Comparison of ENCODE assay signal across 26 mouse cellular contexts in the genomic region with DNA sequence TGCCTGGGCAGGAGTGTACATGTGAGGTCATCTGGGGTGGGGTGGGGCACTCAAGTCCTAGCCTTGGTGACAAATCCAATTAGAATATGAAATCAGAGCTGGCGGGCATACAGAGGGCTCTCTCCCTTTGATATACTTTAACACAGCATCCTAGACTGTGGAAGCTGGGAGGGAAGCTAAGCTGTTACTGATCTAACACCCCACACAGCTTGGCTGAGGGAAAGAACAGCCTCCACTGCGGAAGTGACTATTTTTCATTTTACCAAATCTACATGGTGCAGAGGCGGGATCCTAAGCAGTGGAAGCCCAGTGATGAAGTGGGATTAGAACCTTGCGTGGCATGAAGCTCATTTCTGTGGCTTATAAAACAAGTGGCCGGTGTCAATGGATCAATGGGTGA. TPM values are rescaled to one million over a fixed set of nuclear protein-coding genes. Genes with fewer than 3 reads are reported as not detected.
DNase-seq lines count a peak whose midpoint lies in the region; ATAC-seq lines count a peak whose summit lies in the region.
"Had no signal": no experiment of that assay in that cellular context is flagged by ENCODE, and none has a peak within 500 bp of the region (broad histone marks: within the 10 kb centered on the region; RNA-seq: fewer than 3 reads in every experiment).

No protein-coding gene starts in this region.

- peak; percentile 66 for ATAC-seq in frontal cortex, adult (ENCODE audit: low TSS enrichment)
- no peak for ATAC-seq in forebrain, embryonic 12.5 days (ENCODE audit: low FRiP score)
- ATAC-seq: activated CD4-positive, CD25-positive, alpha-beta regulatory T cell, adult 4 months; forebrain, embryonic 15.5 days; hindbrain, postnatal 0 days; intestine, embryonic 16.5 days had no signal

- no peak for DNase-seq in frontal cortex, postnatal 25 days (ENCODE audit: low spot score in 2 of 2)
- DNase-seq in left cerebral cortex, postnatal 14 days (ENCODE audit: low spot score in 2 of 2) = peak; percentile 45 to 51
- no peak for DNase-seq in left cerebral cortex, adult 11 months (ENCODE audit: low spot score)
- peak; percentile 35 for DNase-seq in right cerebral cortex, postnatal 25 days
- DNase-seq in right cerebral cortex, postnatal 10 days (ENCODE audit: low spot score in 2 of 2) = no peak
- no peak for DNase-seq in adrenal gland, postnatal 25 days
- DNase-seq: adrenal gland, postnatal 14 days; cerebellum, adult 11 months; cerebellum, adult 9-11 months; gastrocnemius, postnatal 36 days; heart, adult 2 months; heart, postnatal 14 days; kidney, adult 9 months; kidney, postnatal 25 days; lung, adult 2 months; lung, postnatal 14 days had no signal

- no peaks in the 10 kb centered on the region for H3K27me3 ChIP-seq in forebrain, embryonic 12.5 days
- H3K27me3 ChIP-seq: embryonic facial prominence, embryonic 15.5 days; forebrain, embryonic 15.5 days; limb, embryonic 13.5 days had no signal

- no peak overlapping the region for H3K4me3 ChIP-seq in forebrain, embryonic 12.5 days (replicated peaks)
- H3K4me3 ChIP-seq: embryonic facial prominence, embryonic 15.5 days; forebrain, embryonic 15.5 days; heart, adult 2 months; heart, embryonic 13.5 days; limb, embryonic 13.5 days had no signal

- WGBS in forebrain, embryonic 12.5 days = 92% methylated on average over 5 of the region's 5 CpGs

- no peak overlapping the region for H3K27ac ChIP-seq in forebrain, embryonic 12.5 days
- H3K27ac ChIP-seq: embryonic facial prominence, embryonic 15.5 days; forebrain, embryonic 15.5 days; heart, adult 2 months; heart, embryonic 13.5 days; hindbrain, postnatal 0 days; limb, embryonic 13.5 days had no signal

- H3K4me1 ChIP-seq in forebrain, embryonic 12.5 days = peaks cover 9% of the 10 kb centered on the region

- peaks cover 22% of the 10 kb centered on the region for H3K36me3 ChIP-seq in forebrain, embryonic 12.5 days (replicated peaks)
- H3K36me3 ChIP-seq: embryonic facial prominence, embryonic 15.5 days; heart, embryonic 13.5 days had no signal

- no peak overlapping the region for H3K9ac ChIP-seq in forebrain, embryonic 12.5 days
- H3K9ac ChIP-seq: embryonic facial prominence, embryonic 15.5 days; forebrain, embryonic 15.5 days; heart, embryonic 13.5 days; limb, embryonic 13.5 days had no signal

- H3K4me2 ChIP-seq in forebrain, embryonic 12.5 days = no peak overlapping the region
- H3K4me2 ChIP-seq: embryonic facial prominence, embryonic 15.5 days; forebrain, embryonic 15.5 days; heart, embryonic 13.5 days; limb, embryonic 13.5 days; midbrain, embryonic 11.5 days had no signal

- H3K9me3 ChIP-seq in forebrain, embryonic 12.5 days = no peaks in the 10 kb centered on the region
- H3K9me3 ChIP-seq: embryonic facial prominence, embryonic 15.5 days; forebrain, embryonic 15.5 days; heart, embryonic 13.5 days; limb, embryonic 13.5 days had no signal

- intact Hi-C loops in left cerebral cortex, postnatal 14 days (cut with DNase I) = no loop called here

RNA-seq across cellular contexts. Expression of gene Tnfrsf21, which starts 4.7 kb away (rescaled TPM):
- total RNA-seq in left cerebral cortex, postnatal 14 days (2021) = 10 to 100 TPM; 75.4 to 79.0 TPM
- total RNA-seq in adrenal gland, postnatal 25 days (2021) = 2.7 and 3.4 TPM in 2 replicates
- polyA plus RNA-seq in forebrain, embryonic 12.5 days (2016; fragmentation: Nextera tagmentation; extraction: Ambion mirVana) = 39.0 and 41.0 TPM in 2 replicates
- polyA plus RNA-seq: activated CD4-positive, CD25-positive, alpha-beta regulatory T cell, adult 4 months had no signal

Comparison
In these comparisons a context has a peak if more than half of its experiments do, and no peak if none do; other contexts are left out.
1. DNase-seq: peak in left cerebral cortex, postnatal 14 days (2 of 2) and right cerebral cortex, postnatal 25 days (single experiment); none in frontal cortex, postnatal 25 days (0 of 2), left cerebral cortex, adult 11 months (single experiment), right cerebral cortex, postnatal 10 days (0 of 2) and adrenal gland, postnatal 25 days (single experiment).
2. RNA of gene Tnfrsf21, which starts 4.7 kb away (total RNA-seq): 75.4 to 79.0 TPM in left cerebral cortex, postnatal 14 days; 2.7 to 3.4 TPM in adrenal gland, postnatal 25 days; every median in the first group is over 10 times any median in the second.